Mouse (Mus musculus): ENCODE data around the gene Xrcc5. TPM values are rescaled to one million over a fixed set of nuclear protein-coding genes. Genes with fewer than 3 reads are reported as not detected.

Gene Xrcc5
- polyA plus RNA-seq, 1 experiment, result 25.0 TPM

DNA sequence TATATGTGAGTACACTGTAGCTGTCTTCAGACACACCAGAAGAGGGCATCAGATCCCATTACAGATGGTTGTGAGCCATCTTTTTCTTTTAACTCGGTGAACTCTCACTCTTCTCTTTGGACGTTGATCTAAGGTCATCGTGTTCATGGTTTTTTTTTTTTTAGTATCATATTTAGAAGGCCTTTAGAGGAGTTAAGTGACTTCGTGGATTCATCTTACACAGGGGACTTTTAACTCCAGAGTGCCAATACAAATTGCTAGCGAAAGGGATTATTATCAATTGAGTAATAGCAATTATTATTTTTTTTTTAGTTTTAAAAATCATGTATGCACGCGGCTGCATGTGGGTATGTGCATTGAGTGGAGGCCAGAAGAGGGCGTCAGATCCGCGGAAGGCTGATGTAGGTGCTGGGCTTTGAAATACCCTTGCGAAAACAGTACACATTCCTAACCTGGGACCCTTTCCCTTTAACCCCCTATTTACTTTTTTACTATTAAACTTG is 491 bp upstream of the Xrcc5 start:
- Histone ChIP-seq H3K27me3 (ENCODE audit: control insufficient read depth, insufficient read depth, insufficient read length) (no peaks in the 10 kb centered on the region), H3K36me3 (ENCODE audit: control insufficient read depth, insufficient read depth) (peaks cover 4% of the 10 kb centered on the region), H3K4me3 (ENCODE audit: insufficient read depth, poor library complexity, severe bottlenecking) (peak overlapping the region; percentile 44), H3ac (ENCODE audit: control insufficient read depth, insufficient read length, low read depth) (no peak overlapping the region), H3K79me3 (ENCODE audit: low read depth) (no peaks in the 10 kb centered on the region), H3K79me2 (ENCODE audit: control insufficient read depth, insufficient read depth) (peaks cover 15% of the 10 kb centered on the region)
- peak; percentile 43 for TF ChIP-seq CTCF (IDR thresholded peaks at IDR 0.05; ENCODE audit: control insufficient read depth, insufficient read depth, insufficient read length)
- TF ChIP-seq MYOG (IDR thresholded peaks at IDR 0.05; ENCODE audit: control insufficient read depth, extremely low read depth, insufficient read length), result no peak

DNA sequence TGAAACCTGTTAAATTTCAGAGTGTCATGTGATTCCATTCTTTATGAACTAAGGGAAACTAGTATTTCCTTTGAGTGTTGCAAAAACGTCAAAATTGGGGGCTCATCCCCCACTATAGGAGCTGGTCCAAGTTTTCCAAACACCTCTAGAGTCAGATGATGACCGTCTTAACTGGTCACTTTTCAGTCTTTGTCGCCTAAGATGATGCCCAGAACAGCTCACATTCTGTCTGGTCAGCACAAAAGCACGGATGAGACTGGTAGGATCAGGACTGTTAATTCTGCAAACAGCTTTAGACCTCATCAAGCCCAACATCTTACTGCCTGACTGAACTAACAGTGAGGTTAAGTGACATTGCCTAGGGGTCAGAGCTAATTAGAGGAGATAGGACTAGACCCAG is 1.7 kb downstream of the Xrcc5 start:
- Histone ChIP-seq H3K27me3 (ENCODE audit: control insufficient read depth, insufficient read depth, insufficient read length) (no peaks in the 10 kb centered on the region), H3K79me3 (ENCODE audit: low read depth) (no peaks in the 10 kb centered on the region), H3K36me3 (ENCODE audit: control insufficient read depth, insufficient read depth) (peaks cover 10% of the 10 kb centered on the region), H3K4me3 (ENCODE audit: insufficient read depth, poor library complexity, severe bottlenecking) (no peak overlapping the region), H3K79me2 (ENCODE audit: control insufficient read depth, insufficient read depth) (peaks cover 15% of the 10 kb centered on the region), H3ac (ENCODE audit: control insufficient read depth, insufficient read length, low read depth) (no peak overlapping the region)
- TF ChIP-seq FOSL1 (IDR thresholded peaks at IDR 0.05; ENCODE audit: insufficient read depth, low read length, poor library complexity, severe bottlenecking), result no peak
- TF ChIP-seq USF1 (IDR thresholded peaks at IDR 0.05; ENCODE audit: low read depth), result no peak
- no peak for TF ChIP-seq CTCF (IDR thresholded peaks at IDR 0.05; ENCODE audit: control insufficient read depth, insufficient read depth, insufficient read length)

DNA sequence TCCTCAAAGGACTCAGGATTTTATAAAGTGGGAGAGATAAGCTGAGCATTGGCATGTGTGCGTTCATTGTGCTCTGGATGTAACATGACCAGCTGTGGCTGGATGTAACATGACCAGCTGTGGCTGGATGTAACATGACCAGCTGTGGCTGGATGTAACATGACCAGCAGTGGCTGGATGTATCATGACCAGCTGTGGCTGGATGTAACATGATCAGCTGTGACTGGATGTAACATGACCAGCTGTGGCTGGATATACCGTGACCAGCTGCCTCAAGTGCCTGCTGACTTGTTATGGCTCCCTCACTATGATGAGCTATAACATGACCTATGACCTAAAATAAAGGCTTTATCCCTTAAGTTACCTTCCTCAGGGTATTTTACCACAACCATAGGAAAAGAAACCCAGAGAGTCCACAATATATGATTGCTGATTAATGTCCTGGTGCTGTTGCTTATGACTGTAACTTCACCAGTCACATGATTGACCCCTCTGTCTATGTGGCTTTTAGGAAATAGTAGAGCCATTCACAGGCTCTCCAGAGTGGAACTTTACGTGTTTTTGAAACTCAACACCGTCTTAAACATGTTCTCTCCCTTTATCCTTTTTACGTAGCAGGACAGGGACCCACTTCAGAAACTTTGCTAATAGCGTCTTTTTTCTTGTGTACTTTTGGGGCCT is 2.7 kb downstream of the Xrcc5 start:
- H3K36me3 ChIP-seq (ENCODE audit: control insufficient read depth, insufficient read depth), result peaks cover 10% of the 10 kb centered on the region
- TF ChIP-seq MYOG (IDR thresholded peaks at IDR 0.05; ENCODE audit: control insufficient read depth, extremely low read depth, insufficient read length) (no peak), USF1 (IDR thresholded peaks at IDR 0.05; ENCODE audit: low read depth) (peak; percentile 83), FOSL1 (IDR thresholded peaks at IDR 0.05; ENCODE audit: insufficient read depth, low read length, poor library complexity, severe bottlenecking) (no peak), MAX (IDR thresholded peaks at IDR 0.05) (peak; percentile 54), CTCF (IDR thresholded peaks at IDR 0.05; ENCODE audit: control insufficient read depth, insufficient read depth, insufficient read length) (no peak), MYOD1 (IDR thresholded peaks at IDR 0.05; ENCODE audit: control insufficient read depth, insufficient read length, low read depth) (peak; percentile 98), CEBPB (IDR thresholded peaks at IDR 0.05; ENCODE audit: low read depth) (no peak)
- no peaks in the 10 kb centered on the region for H3K27me3 ChIP-seq (ENCODE audit: control insufficient read depth, insufficient read depth, insufficient read length)
- no peak overlapping the region for H3ac ChIP-seq (ENCODE audit: control insufficient read depth, insufficient read length, low read depth)
- no peaks in the 10 kb centered on the region for H3K79me3 ChIP-seq (ENCODE audit: low read depth)
- H3K4me3 ChIP-seq (ENCODE audit: insufficient read depth, poor library complexity, severe bottlenecking), result no peak overlapping the region
- H3K79me2 ChIP-seq (ENCODE audit: control insufficient read depth, insufficient read depth), result peaks cover 15% of the 10 kb centered on the region

DNA sequence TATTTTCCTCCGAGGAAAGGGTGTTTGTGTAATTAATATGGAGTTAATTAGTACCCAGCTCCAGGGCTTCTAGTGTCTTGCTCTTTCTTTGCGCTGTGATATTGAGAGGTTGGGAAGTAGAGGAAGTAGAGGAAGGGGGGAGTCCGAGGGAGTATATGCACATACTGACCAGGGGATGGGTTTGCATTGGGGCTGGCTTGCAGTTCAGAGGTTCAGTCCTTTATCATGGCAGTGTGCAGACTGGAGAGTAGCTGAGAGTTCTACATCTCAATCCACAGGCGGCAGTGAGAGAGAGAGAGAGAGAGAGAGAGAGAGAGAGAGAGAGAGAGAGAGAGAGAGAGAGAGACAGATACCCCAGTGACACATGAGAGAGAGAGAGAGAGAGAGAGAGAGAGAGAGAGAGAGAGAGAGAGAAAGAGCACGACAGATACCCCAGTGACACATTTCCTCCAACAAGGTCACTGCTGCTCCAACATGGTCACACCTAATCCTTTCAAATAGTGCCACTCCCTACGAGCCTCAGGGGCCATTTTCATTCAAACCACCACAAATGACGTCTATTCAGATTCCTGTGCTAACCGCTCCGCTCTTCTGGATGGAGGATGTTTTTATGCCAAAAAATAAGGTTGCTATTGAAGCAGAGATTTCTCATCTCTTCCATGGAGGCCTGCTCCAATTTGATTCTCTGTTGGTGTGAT is 5.6 kb downstream of the Xrcc5 start:
- Histone ChIP-seq H3K27me3 (ENCODE audit: control insufficient read depth, insufficient read depth, insufficient read length) (no peaks in the 10 kb centered on the region), H3ac (ENCODE audit: control insufficient read depth, insufficient read length, low read depth) (no peak overlapping the region), H3K36me3 (ENCODE audit: control insufficient read depth, insufficient read depth) (peaks cover 30% of the 10 kb centered on the region), H3K79me3 (ENCODE audit: low read depth) (no peaks in the 10 kb centered on the region), H3K79me2 (ENCODE audit: control insufficient read depth, insufficient read depth) (peaks cover 9% of the 10 kb centered on the region), H3K4me3 (ENCODE audit: insufficient read depth, poor library complexity, severe bottlenecking) (no peak overlapping the region)
- TF ChIP-seq MYOD1 (IDR thresholded peaks at IDR 0.05; ENCODE audit: control insufficient read depth, insufficient read length, low read depth), result no peak
- TF ChIP-seq USF1 (IDR thresholded peaks at IDR 0.05; ENCODE audit: low read depth), result no peak
- no peak for TF ChIP-seq FOSL1 (IDR thresholded peaks at IDR 0.05; ENCODE audit: insufficient read depth, low read length, poor library complexity, severe bottlenecking)
- TF ChIP-seq MYOG (IDR thresholded peaks at IDR 0.05; ENCODE audit: control insufficient read depth, extremely low read depth, insufficient read length), result no peak
- no peak for TF ChIP-seq CEBPB (IDR thresholded peaks at IDR 0.05; ENCODE audit: low read depth)
- no peak for TF ChIP-seq MAX (IDR thresholded peaks at IDR 0.05)
- TF ChIP-seq CTCF (IDR thresholded peaks at IDR 0.05; ENCODE audit: control insufficient read depth, insufficient read depth, insufficient read length), result no peak

DNA sequence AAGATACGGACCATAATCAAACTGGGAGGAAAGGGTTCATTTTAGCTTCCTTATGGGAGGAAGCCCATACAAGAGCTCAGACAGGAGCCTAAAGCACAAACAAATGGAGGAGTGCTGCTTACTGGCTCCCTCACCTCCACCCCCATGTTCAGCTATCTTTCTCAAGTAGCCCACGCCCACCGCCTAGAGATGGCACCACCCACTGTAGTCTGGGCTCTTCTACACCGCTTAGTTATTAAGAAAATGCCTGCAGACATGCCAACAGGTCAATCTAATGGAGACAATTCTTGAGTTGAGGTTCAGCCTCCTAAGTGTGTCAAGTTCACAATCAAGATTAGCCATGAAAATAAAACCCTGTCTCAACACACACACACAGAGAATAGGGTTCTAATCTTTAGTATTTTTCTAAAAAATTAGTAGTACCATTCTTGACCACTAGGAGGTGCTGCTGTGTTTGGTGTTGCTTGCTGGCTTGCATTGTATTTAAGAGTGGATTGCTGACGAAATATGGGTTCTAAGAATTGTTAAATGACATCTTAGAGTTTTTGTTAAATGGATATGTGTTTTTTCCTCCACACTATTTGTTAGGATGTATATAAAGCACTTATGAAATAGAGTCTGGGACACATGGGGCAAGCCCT is 6.3 kb downstream of the Xrcc5 start:
- TF ChIP-seq MYOD1 (IDR thresholded peaks at IDR 0.05; ENCODE audit: control insufficient read depth, insufficient read length, low read depth), result no peak
- no peak for TF ChIP-seq USF1 (IDR thresholded peaks at IDR 0.05; ENCODE audit: low read depth)
- no peak for TF ChIP-seq CEBPB (IDR thresholded peaks at IDR 0.05; ENCODE audit: low read depth)
- TF ChIP-seq MYOG (IDR thresholded peaks at IDR 0.05; ENCODE audit: control insufficient read depth, extremely low read depth, insufficient read length), result no peak
- no peak for TF ChIP-seq CTCF (IDR thresholded peaks at IDR 0.05; ENCODE audit: control insufficient read depth, insufficient read depth, insufficient read length)
- no peak for TF ChIP-seq MAX (IDR thresholded peaks at IDR 0.05)
- no peak for TF ChIP-seq FOSL1 (IDR thresholded peaks at IDR 0.05; ENCODE audit: insufficient read depth, low read length, poor library complexity, severe bottlenecking)
- Histone ChIP-seq H3K4me3 (ENCODE audit: insufficient read depth, poor library complexity, severe bottlenecking) (no peak overlapping the region), H3K27me3 (ENCODE audit: control insufficient read depth, insufficient read depth, insufficient read length) (no peaks in the 10 kb centered on the region), H3K79me2 (ENCODE audit: control insufficient read depth, insufficient read depth) (peaks cover 5% of the 10 kb centered on the region), H3K36me3 (ENCODE audit: control insufficient read depth, insufficient read depth) (peaks cover 31% of the 10 kb centered on the region), H3ac (ENCODE audit: control insufficient read depth, insufficient read length, low read depth) (no peak overlapping the region), H3K79me3 (ENCODE audit: low read depth) (no peaks in the 10 kb centered on the region)

Measured in C2C12 (cell line).